Mouse (Mus musculus) spleen, adult 2 months (tissue): ENCODE results near the gene March1.

Experiments
- CTCF ChIP-seq: fragments of 200-500 bp; IDR thresholded peaks from 2 replicates; pipeline ENCODE4 v1.5.1; 2011; ENCODE audit warnings: mild to moderate bottlenecking, inconsistent platforms; ENCODE audit not compliant: insufficient read depth, insufficient read length, insufficient replicate concordance; ENCODE audit errors: extremely low read depth
- POLR2A ChIP-seq: fragments of 200-500 bp; IDR thresholded peaks from 2 replicates; pipeline ENCODE4 v1.6.1; 2011; ENCODE audit warnings: low read depth, low read length, inconsistent platforms

DNA sequence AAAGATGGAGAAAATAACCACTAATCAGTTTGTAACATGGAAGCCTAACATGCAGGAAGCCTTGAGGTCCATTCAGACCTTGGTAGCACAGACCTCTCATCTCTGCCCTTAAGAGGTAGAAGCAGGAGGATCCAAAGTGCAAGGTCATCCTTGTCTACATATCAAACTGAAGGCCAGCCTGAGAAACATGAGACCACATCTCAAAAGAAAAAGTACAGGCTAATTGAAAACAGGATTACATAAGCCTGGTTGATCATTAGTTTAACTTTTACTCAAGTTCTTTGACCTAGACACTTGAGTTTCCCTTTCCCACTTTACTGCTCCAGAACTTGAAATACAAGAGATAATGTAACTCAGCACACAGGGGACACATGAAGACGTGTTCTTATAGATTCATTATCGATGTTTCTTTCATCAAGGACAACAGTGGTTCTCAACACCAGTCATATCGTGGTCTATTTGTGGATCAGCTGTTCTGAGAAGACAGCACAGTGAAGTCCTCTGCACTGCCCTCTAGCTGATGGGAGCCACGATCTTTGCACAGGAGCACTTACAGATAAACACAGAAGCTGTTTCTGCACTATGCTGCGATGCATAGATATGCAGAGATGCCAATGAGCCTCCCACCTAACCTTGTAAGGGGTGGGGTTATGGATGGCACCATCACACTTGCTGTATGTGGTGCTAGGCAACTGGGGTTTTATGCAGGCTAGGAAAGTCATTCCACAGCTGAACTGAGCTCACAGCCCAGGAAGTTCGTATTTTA, 789.1 kb downstream of the March1 start:
- TF ChIP-seq CTCF: no peak
- no peak for TF ChIP-seq POLR2A
